Mouse (Mus musculus): ENCODE data around the gene F5. TPM values are rescaled to one million over a fixed set of nuclear protein-coding genes. Genes with fewer than 3 reads are reported as not detected.
A peak's percentile ranks its signal among the peaks of the same experiment; 100 is the strongest.
"Not testable (repeated sequence)": the region's sequence is repeated elsewhere in the genome, so short reads cannot be mapped to it uniquely, and the experiment has no call there.

The F5 gene
- polyA plus RNA-seq, 1 experiment = 0.09 TPM

DNA sequence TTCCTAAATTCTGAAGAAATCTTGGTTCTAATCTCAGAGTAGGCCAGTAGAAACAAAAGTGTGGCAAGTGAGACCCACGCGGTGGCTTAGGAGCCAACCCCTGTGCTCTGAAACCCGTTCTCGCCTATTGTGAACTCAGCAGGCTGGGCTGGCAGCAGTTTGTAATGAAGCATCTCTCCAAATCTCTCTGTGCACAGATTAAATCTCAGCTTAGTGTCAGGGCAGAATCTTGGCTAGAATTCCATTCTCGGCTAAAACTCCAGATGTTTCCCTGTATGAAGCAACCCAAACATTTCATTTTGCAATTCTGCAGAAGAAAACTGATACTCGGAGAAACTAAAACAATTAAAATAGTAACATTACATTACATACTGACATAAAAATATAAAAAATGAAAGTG lies 63.9 kb downstream of the F5 start:
- Histone ChIP-seq H3K4me1 (ENCODE audit: control insufficient read depth, insufficient read depth, low read length) (no peaks in the 10 kb centered on the region), H3K27ac (ENCODE audit: insufficient read depth, low read depth, low read length) (no peak overlapping the region), H3K4me3 (ENCODE audit: insufficient read depth, low read length) (no peak overlapping the region)
- TF ChIP-seq CTCF (IDR thresholded peaks at IDR 0.05; ENCODE audit: low read depth, low read length) = no peak
- TF ChIP-seq POLR2A (IDR thresholded peaks at IDR 0.05; ENCODE audit: borderline replicate concordance, low read depth, low read length) = no peak

DNA sequence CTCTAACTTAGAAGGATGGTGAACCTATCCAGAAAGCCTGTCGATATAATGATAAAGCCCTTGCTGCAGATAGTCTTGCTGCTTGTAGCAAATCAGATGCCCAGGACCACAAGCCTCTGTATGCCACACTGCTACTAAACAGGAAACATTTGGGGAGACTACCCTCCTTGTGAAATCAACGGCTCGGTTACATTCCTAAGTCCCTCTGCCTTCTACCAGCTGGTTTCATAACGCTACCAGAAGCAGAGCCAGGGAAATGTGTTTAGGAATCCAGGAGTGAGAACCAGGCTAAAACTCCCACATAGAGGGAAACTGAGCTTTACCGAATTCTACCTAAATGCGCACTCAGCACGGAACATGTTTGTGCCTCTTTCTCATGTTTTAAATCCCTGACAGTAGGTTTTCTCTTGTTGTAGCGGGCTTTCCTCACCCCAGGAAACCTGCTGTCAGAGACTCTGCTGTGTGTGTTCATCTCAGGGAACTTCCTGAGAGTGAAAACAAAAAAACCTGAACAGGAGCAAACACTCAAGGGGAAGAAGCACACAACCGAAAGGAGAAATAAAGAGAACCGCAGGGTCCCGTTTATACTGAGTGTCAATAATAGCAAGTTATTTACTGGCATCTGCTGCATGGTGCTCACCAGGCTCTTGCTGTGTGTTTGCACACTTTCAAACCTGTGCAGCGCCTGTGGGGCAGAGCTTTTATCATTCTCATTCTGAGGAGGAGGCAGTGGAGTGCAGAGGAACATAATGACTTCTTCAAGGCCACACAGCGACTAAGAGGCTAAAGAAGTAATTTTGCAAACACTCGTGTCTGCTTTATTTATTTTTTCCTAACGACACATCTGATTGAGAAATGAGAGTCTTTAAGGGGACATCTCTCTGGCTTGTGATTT lies 66.4 kb downstream of the F5 start:
- Histone ChIP-seq H3K4me1 (ENCODE audit: control insufficient read depth, insufficient read depth, low read length) (no peaks in the 10 kb centered on the region), H3K4me3 (ENCODE audit: insufficient read depth, low read length) (peak overlapping the region; percentile 29; the same call in 1 of the 2 replicates), H3K27ac (ENCODE audit: insufficient read depth, low read depth, low read length) (no peak overlapping the region)
- TF ChIP-seq POLR2A (IDR thresholded peaks at IDR 0.05; ENCODE audit: borderline replicate concordance, low read depth, low read length) = no peak
- TF ChIP-seq CTCF (IDR thresholded peaks at IDR 0.05; ENCODE audit: low read depth, low read length) = no peak

DNA sequence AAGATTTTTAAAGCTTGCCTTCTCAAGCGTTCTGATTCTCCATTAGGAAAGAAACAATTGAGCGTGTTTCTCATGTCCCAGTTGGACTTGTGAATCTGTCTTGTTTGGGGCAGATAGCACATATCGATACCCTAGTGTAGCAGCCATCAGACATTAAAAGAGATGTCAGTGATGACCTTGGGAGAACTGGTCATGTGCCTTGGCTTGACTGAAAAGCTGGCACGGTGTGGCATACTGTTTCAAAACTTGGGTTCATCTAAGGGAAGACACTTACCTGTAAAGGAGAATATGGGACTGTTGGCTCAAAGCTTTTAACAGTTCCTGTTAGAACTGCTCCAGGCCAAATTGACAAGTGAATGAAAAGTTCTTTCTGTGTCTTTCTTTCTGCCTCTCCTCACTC lies 68.6 kb downstream of the F5 start:
- TF ChIP-seq CTCF (IDR thresholded peaks at IDR 0.05; ENCODE audit: low read depth, low read length) (no peak), POLR2A (IDR thresholded peaks at IDR 0.05; ENCODE audit: borderline replicate concordance, low read depth, low read length) (no peak)
- Histone ChIP-seq H3K4me1 (ENCODE audit: control insufficient read depth, insufficient read depth, low read length) (no peaks in the 10 kb centered on the region), H3K27ac (ENCODE audit: insufficient read depth, low read depth, low read length) (no peak overlapping the region), H3K4me3 (ENCODE audit: insufficient read depth, low read length) (no peak overlapping the region)

DNA sequence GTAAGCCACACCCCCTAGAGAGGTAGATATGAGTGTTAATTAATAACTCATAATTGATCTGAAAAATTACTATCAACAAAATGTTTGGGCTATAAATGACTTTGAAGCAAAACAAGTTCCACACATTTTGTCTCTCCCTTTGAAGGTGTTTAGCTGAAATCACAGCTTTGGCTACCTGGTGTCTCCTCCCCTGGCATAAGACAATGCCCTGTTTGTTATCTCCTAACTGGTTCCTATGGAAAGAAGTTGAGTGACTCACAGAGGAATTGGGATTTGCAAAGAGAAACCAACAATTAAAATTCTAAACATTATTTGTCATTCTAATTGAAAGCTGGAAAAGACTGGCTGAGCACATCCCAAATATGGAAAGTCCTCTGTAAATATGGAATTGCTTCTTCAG lies 71.5 kb downstream of the F5 start:
- no peak overlapping the region for H3K27ac ChIP-seq (ENCODE audit: insufficient read depth, low read depth, low read length)
- H3K4me1 ChIP-seq (ENCODE audit: control insufficient read depth, insufficient read depth, low read length) = no peaks in the 10 kb centered on the region
- TF ChIP-seq CTCF (IDR thresholded peaks at IDR 0.05; ENCODE audit: low read depth, low read length) (no peak), POLR2A (IDR thresholded peaks at IDR 0.05; ENCODE audit: borderline replicate concordance, low read depth, low read length) (no peak)
- no peak overlapping the region for H3K4me3 ChIP-seq (ENCODE audit: insufficient read depth, low read length)

DNA sequence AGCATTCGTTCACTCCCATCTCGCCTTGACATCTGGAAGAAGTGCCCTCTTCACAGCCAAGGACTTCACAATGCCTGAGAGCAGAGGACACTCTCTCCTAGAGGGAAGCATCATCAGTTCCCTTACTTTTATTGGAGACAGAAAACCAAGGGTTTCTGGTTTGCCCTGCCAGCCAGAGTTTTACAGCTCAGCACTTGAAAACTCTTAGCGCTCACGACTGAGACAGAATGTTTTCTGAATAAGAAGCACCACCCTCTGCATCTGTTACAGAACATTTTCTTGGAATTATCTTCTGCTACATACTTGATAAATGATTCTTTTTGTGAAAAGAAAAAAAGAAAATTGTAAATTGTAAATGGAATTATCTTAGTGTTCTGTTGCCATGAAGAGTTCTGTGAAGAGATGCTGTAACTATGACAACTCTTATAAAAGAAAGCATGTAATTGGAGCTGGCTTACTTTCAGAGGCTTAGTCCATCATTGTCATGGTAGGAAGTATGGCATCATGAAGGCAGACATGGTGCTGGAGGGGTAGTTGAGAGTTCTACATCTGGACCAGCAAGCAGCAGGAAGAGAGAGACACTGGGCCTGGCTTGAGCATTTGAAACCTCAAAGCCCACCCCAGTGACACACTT lies 80.4 kb downstream of the F5 start:
- H3K4me3 ChIP-seq (ENCODE audit: insufficient read depth, low read length); H3K27ac ChIP-seq (ENCODE audit: insufficient read depth, low read depth, low read length); H3K4me1 ChIP-seq (ENCODE audit: control insufficient read depth, insufficient read depth, low read length): not testable (repeated sequence)

DNA sequence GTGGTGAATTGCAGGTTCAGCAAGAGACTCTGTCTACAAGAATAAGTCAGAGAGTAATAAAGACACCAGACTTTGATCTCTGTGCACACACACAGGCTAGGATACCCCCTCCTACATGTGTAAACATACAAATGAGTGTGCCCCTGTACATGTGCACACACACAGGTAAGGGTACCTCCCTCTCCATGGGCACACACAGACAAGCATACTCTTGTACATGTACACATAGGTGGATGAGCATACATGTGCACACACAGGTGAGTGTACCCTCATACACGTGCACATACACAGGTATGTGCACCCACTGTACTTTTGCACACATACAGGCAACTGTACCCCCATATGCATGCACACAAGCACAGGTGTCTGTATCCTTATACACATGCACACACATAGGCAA lies 81.8 kb downstream of the F5 start:
- no peaks in the 10 kb centered on the region for H3K4me1 ChIP-seq (ENCODE audit: control insufficient read depth, insufficient read depth, low read length)
- no peak for TF ChIP-seq CTCF (IDR thresholded peaks at IDR 0.05; ENCODE audit: low read depth, low read length)
- no peak for TF ChIP-seq POLR2A (IDR thresholded peaks at IDR 0.05; ENCODE audit: borderline replicate concordance, low read depth, low read length)
- H3K4me3 ChIP-seq (ENCODE audit: insufficient read depth, low read length) = no peak overlapping the region
- H3K27ac ChIP-seq (ENCODE audit: insufficient read depth, low read depth, low read length) = no peak overlapping the region

DNA sequence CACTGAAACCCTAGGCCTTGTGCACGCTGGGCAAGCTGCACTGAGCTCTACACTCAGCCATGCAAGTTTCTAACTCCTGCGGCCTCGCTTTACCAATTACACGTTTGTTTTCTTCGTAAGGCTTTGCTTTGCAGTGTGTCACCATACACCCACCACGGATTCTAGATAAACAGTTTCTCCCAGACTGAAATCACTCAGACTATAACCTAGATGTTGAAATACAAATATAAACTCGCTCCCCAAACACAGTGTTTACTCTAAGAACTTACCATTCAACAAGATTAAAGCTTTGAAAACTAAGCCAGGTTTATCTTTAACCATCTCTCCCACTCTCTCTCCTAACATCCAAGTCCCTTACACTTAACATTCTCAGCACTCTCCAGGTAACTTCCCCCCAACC lies 83.4 kb downstream of the F5 start:
- H3K4me1 ChIP-seq (ENCODE audit: control insufficient read depth, insufficient read depth, low read length) = no peaks in the 10 kb centered on the region
- no peak for TF ChIP-seq CTCF (IDR thresholded peaks at IDR 0.05; ENCODE audit: low read depth, low read length)
- no peak overlapping the region for H3K27ac ChIP-seq (ENCODE audit: insufficient read depth, low read depth, low read length)

DNA sequence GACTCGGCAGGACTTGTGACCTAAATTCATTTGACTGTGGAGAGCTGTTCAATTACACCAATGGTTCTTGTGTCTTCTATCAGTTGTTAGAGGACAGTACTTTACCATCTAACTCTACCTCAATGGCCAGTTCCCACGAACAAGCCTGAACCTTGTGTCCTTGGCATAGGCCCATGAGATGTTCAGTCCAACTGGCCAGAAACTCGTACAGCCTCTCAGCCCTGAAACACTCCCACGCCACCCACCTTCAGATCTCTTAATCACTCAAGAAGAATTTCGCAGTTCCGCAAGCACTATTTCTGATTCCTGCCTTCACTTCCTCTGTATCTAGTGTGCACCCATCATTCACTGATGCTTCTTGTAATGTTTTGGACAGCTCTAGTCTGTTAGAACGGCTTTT lies 84.4 kb downstream of the F5 start:
- Histone ChIP-seq H3K4me1 (ENCODE audit: control insufficient read depth, insufficient read depth, low read length) (no peaks in the 10 kb centered on the region), H3K27ac (ENCODE audit: insufficient read depth, low read depth, low read length) (no peak overlapping the region), H3K4me3 (ENCODE audit: insufficient read depth, low read length) (no peak overlapping the region)
- TF ChIP-seq POLR2A (IDR thresholded peaks at IDR 0.05; ENCODE audit: borderline replicate concordance, low read depth, low read length) = no peak
- TF ChIP-seq CTCF (IDR thresholded peaks at IDR 0.05; ENCODE audit: low read depth, low read length) = no peak

More for the DNA sequence above, 83.4 kb downstream of the F5 start:
- no peak overlapping the region for H3K4me3 ChIP-seq (ENCODE audit: insufficient read depth, low read length)

DNA sequence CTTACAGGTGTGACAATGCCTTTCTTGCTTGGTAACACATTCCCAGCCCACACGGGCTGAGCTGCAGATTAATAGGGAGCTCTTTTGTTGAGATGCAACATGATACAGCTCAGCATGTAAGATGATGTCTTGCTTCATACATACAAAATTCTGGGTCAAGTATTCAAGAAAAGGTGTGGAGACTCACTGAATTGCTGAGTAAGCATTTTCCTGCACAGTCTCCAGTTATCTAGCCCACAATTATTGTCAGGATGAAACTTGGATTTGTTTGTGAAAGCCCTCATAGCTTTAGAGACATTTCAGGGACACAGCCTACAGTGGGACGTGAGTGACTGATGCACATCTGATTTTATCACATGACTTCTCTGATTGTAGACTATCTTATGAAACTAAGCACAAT lies 89.9 kb downstream of the F5 start:
- no peak overlapping the region for H3K27ac ChIP-seq (ENCODE audit: insufficient read depth, low read depth, low read length)
- H3K4me1 ChIP-seq (ENCODE audit: control insufficient read depth, insufficient read depth, low read length) = no peaks in the 10 kb centered on the region
- H3K4me3 ChIP-seq (ENCODE audit: insufficient read depth, low read length) = no peak overlapping the region
- TF ChIP-seq POLR2A (IDR thresholded peaks at IDR 0.05; ENCODE audit: borderline replicate concordance, low read depth, low read length) = no peak
- no peak for TF ChIP-seq CTCF (IDR thresholded peaks at IDR 0.05; ENCODE audit: low read depth, low read length)

DNA sequence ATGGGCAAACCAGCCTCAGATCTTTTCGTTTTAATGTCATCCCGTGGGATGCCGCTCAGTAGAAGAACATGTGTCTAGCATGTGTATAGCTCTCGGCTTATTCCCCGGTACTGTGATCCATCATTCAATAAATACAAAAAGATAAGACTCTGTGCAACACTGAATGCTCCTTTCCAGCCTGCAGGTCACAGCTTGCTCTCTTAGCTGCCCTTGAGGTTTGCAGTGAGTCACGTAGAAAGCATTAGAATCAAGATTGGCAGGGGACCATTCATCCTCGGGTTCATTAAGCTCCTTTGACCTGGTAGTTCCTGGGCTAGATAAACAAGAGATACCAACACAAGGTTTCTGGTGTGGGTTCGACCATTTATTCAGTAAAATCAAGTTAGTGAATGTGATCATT lies 91.2 kb downstream of the F5 start:
- Histone ChIP-seq H3K4me1 (ENCODE audit: control insufficient read depth, insufficient read depth, low read length) (peaks cover 6% of the 10 kb centered on the region), H3K4me3 (ENCODE audit: insufficient read depth, low read length) (no peak overlapping the region), H3K27ac (ENCODE audit: insufficient read depth, low read depth, low read length) (no peak overlapping the region)
- TF ChIP-seq POLR2A (IDR thresholded peaks at IDR 0.05; ENCODE audit: borderline replicate concordance, low read depth, low read length) (no peak), CTCF (IDR thresholded peaks at IDR 0.05; ENCODE audit: low read depth, low read length) (no peak)
